16 mouse cellular contexts compared by ENCODE assay signal in genomic region chr8:122758597-122758996, GRCm38 (mm10).
"Had no signal": no experiment of that assay in that cellular context is flagged by ENCODE, and none has a peak within 500 bp of the region (broad histone marks: within the 10 kb centered on the region; RNA-seq: fewer than 3 reads in every experiment).

No protein-coding gene starts in this region.

- H3K4me1 ChIP-seq: neural tube, embryonic 12.5 days had no signal

- H3K36me3 ChIP-seq: neural tube, embryonic 12.5 days; neural tube, embryonic 15.5 days; stomach, embryonic 15.5 days had no signal

- DNase-seq: retina, postnatal 1 day; right cerebral cortex, adult 18-20 months; right cerebral cortex, postnatal 14 days; right cerebral cortex, postnatal 25 days; right cerebral cortex, postnatal 4 days; spleen, adult 18-20 months; thymus, adult 18-20 months; thymus, adult 2 months; thymus, postnatal 14 days; thymus, postnatal 25 days; thymus, postnatal 36 days; thymus, postnatal 4 days had no signal

- H3K4me2 ChIP-seq: neural tube, embryonic 12.5 days; neural tube, embryonic 15.5 days; stomach, embryonic 15.5 days had no signal

- H3K27me3 ChIP-seq: neural tube, embryonic 15.5 days; stomach, embryonic 15.5 days had no signal

- H3K27ac ChIP-seq: neural tube, embryonic 12.5 days; neural tube, embryonic 15.5 days; stomach, embryonic 15.5 days; stomach, postnatal 0 days had no signal

- H3K9ac ChIP-seq: neural tube, embryonic 12.5 days; neural tube, embryonic 15.5 days; stomach, embryonic 15.5 days had no signal

- H3K9me3 ChIP-seq: neural tube, embryonic 12.5 days; neural tube, embryonic 15.5 days; stomach, embryonic 15.5 days had no signal

- H3K4me3 ChIP-seq: neural tube, embryonic 12.5 days; neural tube, embryonic 15.5 days; stomach, embryonic 15.5 days had no signal
